Mouse (Mus musculus): ENCODE data around the gene Tubb5. TPM values are rescaled to one million over a fixed set of nuclear protein-coding genes. Genes with fewer than 3 reads are reported as not detected.

The Tubb5 gene
- polyA plus RNA-seq, 1 experiment: 1,522 TPM

DNA sequence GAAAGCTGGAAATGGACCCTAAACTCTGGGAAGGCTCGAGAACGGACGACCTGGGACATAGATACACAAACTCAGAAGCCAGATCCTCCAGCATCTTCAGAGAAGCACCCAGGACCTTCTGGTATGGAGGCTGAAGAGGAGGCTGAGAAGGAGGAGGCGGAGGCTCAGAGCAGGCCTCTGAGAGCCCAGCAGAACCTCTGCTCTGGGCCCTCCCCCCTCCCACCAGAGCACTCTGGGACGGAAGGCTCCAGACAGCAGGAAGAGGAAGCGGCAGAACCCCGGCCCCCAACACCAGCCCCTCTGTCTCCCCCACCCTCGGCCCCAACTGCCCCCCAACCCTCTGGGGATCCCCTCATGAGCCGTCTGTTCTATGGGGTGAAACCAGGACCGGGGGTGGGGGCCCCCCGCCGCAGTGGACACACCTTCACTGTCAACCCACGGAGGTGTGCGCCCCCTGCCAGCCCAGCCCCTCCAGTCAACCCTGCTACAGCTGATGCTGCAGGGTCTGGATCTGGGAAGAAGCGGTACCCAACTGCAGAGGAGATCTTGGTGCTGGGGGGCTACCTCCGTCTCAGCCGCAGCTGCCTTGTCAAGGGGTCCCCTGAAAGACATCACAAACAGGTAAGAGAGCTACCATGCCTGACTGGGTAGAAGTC, 30.2 kb upstream of the Tubb5 start:
- WGBS: 4% methylated on average over 17 of the region's 17 CpGs
- DNase-seq: peak; percentile 69
- Histone ChIP-seq H3K4me3 (ENCODE audit: control insufficient read depth, insufficient read depth, low read length) (peak overlapping the region; percentile 96), H3K27ac (ENCODE audit: control insufficient read depth, insufficient read depth, low read length) (peak overlapping the region; percentile 88), H3K36me3 (ENCODE audit: control insufficient read depth, insufficient read depth, low read length) (no peaks in the 10 kb centered on the region), H3K4me1 (replicated peaks; ENCODE audit: control insufficient read depth, insufficient read depth, low read length) (peaks cover 42% of the 10 kb centered on the region), H3K27me3 (ENCODE audit: control insufficient read depth, insufficient read depth, low read length) (no peaks in the 10 kb centered on the region)
- TF ChIP-seq CTCF (IDR thresholded peaks at IDR 0.05; ENCODE audit: borderline replicate concordance, control insufficient read depth, extremely low read depth, insufficient read depth, low read length, poor library complexity) (no peak), POLR2A (IDR thresholded peaks at IDR 0.05; ENCODE audit: control insufficient read depth, extremely low read depth, insufficient read depth, low read length, poor library complexity) (peak; percentile 29; the same call in 1 of the 2 replicates)

DNA sequence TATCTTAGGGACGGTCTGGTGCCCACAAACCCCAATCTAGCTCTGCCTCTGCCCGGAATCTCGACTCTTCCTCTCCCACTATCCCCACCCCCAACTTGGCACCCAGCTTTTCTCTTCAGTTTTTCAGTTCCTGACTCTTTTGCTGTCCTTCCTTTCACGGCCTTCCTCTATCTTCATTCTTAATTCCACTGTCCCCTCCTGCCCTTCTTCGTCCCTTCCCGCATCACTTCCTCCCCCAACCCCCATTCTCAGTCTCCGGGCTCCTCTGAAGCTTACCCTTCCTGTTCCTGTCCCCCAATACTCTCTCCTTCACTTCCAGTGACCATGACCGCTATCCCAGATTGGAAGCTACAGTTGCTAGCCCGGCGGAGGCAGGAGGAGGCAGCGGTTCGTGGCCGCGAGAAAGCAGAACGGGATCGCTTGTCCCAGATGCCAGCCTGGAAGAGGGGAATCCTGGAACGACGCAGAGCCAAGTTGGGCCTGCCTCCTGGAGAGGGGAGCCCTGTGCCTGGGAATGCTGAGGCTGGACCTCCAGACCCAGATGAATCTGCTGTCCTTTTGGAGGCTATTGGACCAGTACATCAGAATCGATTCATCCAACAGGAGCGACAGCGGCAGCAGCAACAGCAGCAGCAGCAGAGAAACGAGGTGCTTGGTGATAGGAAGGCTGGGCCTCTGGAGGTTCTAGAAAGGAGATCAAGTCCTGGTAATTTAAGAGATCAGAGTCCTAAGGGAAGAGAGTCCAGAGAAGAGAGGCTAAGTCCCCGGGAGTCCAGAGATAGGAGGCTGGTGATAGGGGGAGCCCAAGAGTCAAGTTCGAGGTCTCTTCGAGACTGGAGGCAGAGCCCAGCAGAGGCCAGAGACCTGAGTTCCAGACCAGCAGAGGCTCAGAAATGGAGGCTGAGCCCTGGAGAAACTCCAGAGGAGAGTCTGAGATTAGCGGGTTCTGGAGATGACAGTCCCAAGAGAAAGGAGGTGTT, 29.1 kb upstream of the Tubb5 start:
- TF ChIP-seq POLR2A (IDR thresholded peaks at IDR 0.05; ENCODE audit: control insufficient read depth, extremely low read depth, insufficient read depth, low read length, poor library complexity): no peak
- peak; percentile 10; the same call in 1 of the 2 replicates for TF ChIP-seq CTCF (IDR thresholded peaks at IDR 0.05; ENCODE audit: borderline replicate concordance, control insufficient read depth, extremely low read depth, insufficient read depth, low read length, poor library complexity)
- Histone ChIP-seq H3K36me3 (ENCODE audit: control insufficient read depth, insufficient read depth, low read length) (no peaks in the 10 kb centered on the region), H3K27ac (ENCODE audit: control insufficient read depth, insufficient read depth, low read length) (peak overlapping the region; percentile 55), H3K4me3 (ENCODE audit: control insufficient read depth, insufficient read depth, low read length) (peak overlapping the region; percentile 96), H3K4me1 (replicated peaks; ENCODE audit: control insufficient read depth, insufficient read depth, low read length) (peaks cover 39% of the 10 kb centered on the region), H3K27me3 (ENCODE audit: control insufficient read depth, insufficient read depth, low read length) (no peaks in the 10 kb centered on the region)
- DNase-seq: peak; percentile 72
- 6% methylated on average over 26 of the region's 26 CpGs for WGBS

- H3K4me3 ChIP-seq (ENCODE audit: control insufficient read depth, insufficient read depth, low read length): peak overlapping the region; percentile 96
- H3K4me1 ChIP-seq (replicated peaks; ENCODE audit: control insufficient read depth, insufficient read depth, low read length): peaks cover 36% of the 10 kb centered on the region
- TF ChIP-seq POLR2A (IDR thresholded peaks at IDR 0.05; ENCODE audit: control insufficient read depth, extremely low read depth, insufficient read depth, low read length, poor library complexity) (no peak), CTCF (IDR thresholded peaks at IDR 0.05; ENCODE audit: borderline replicate concordance, control insufficient read depth, extremely low read depth, insufficient read depth, low read length, poor library complexity) (no peak)
- under 1% methylated on average over 38 of the region's 38 CpGs for whole genome bisulfite sequencing
- peak overlapping the region; percentile 55; the same call in 1 of the 2 replicates for H3K27ac ChIP-seq (ENCODE audit: control insufficient read depth, insufficient read depth, low read length)
- H3K27me3 ChIP-seq (ENCODE audit: control insufficient read depth, insufficient read depth, low read length): no peaks in the 10 kb centered on the region
- no peaks in the 10 kb centered on the region for H3K36me3 ChIP-seq (ENCODE audit: control insufficient read depth, insufficient read depth, low read length)
- peak; percentile 59 for DNase-seq
Observed at GRCm38 (mm10) chr17:35866281-35866831, 28.2 kb upstream of the Tubb5 start.

- 2% methylated on average over 48 of the region's 48 CpGs for WGBS
- peaks cover 35% of the 10 kb centered on the region for H3K4me1 ChIP-seq (replicated peaks; ENCODE audit: control insufficient read depth, insufficient read depth, low read length)
- H3K4me3 ChIP-seq (ENCODE audit: control insufficient read depth, insufficient read depth, low read length): peak within 1 kb of the TSS; percentile 96
- peak; percentile 43 for DNase-seq
- H3K27ac ChIP-seq (ENCODE audit: control insufficient read depth, insufficient read depth, low read length): peak within 1 kb of the TSS; percentile 36; the same call in 1 of the 2 replicates
- no peaks in the 10 kb centered on the region for H3K27me3 ChIP-seq (ENCODE audit: control insufficient read depth, insufficient read depth, low read length)
- H3K36me3 ChIP-seq (ENCODE audit: control insufficient read depth, insufficient read depth, low read length): no peaks in the 10 kb centered on the region
- no peak; the same call in 1 of the 2 replicates for TF ChIP-seq POLR2A (IDR thresholded peaks at IDR 0.05; ENCODE audit: control insufficient read depth, extremely low read depth, insufficient read depth, low read length, poor library complexity)
- peak; percentile 17; the same call in 1 of the 2 replicates for TF ChIP-seq CTCF (IDR thresholded peaks at IDR 0.05; ENCODE audit: borderline replicate concordance, control insufficient read depth, extremely low read depth, insufficient read depth, low read length, poor library complexity)
Observed at GRCm38 (mm10) chr17:35865481-35866280, 27.6 kb upstream of the Tubb5 start, which contains the start of gene Ppp1r18. Gene Ppp1r18, plus strand, starts transcription at chr17:35865593.

GRCm38 (mm10) chr17:35864832-35865353, 26.8 kb upstream of the Tubb5 start:
- 59% methylated on average over 10 of the region's 10 CpGs for WGBS

More at GRCm38 (mm10) chr17:35864832-35865353, 26.8 kb upstream of the Tubb5 start:
- no peak for DNase-seq
- Histone ChIP-seq H3K36me3 (ENCODE audit: control insufficient read depth, insufficient read depth, low read length) (no peaks in the 10 kb centered on the region), H3K4me3 (ENCODE audit: control insufficient read depth, insufficient read depth, low read length) (no peak overlapping the region), H3K27me3 (ENCODE audit: control insufficient read depth, insufficient read depth, low read length) (no peaks in the 10 kb centered on the region), H3K4me1 (replicated peaks; ENCODE audit: control insufficient read depth, insufficient read depth, low read length) (peaks cover 32% of the 10 kb centered on the region), H3K27ac (ENCODE audit: control insufficient read depth, insufficient read depth, low read length) (no peak overlapping the region)
- no peak for TF ChIP-seq POLR2A (IDR thresholded peaks at IDR 0.05; ENCODE audit: control insufficient read depth, extremely low read depth, insufficient read depth, low read length, poor library complexity)
- TF ChIP-seq CTCF (IDR thresholded peaks at IDR 0.05; ENCODE audit: borderline replicate concordance, control insufficient read depth, extremely low read depth, insufficient read depth, low read length, poor library complexity): no peak
